Mouse (Mus musculus) forebrain, embryonic 14.5 days (tissue): ENCODE results near the gene Cyp2t4. TPM values are rescaled to one million over a fixed set of nuclear protein-coding genes. Genes with fewer than 3 reads are reported as not detected.
A peak's percentile ranks its signal among the peaks of the same experiment; 100 is the strongest.

Source experiments
- ATAC-seq: fragments of 200-750 bp; cut with Nextera tagmentation; 2 replicates; pipeline ENCODE4 v1.8.0; 2017; ENCODE audit warnings: mild to moderate bottlenecking, moderate library complexity
- DNase-seq: peaks from one replicate; pipeline ENCODE4 v3.0.0-alpha.2; 2015; ENCODE audit warnings: low spot score
- H3K27ac ChIP-seq: fragments of 300-500 bp; sonication (generic); 2 replicates; pipeline ENCODE4 v1.5.1; 2014; ENCODE audit warnings: low read depth, mild to moderate bottlenecking, control low read depth, low read length, moderate library complexity
- H3K27me3 ChIP-seq: fragments of 300-500 bp; sonication (generic); replicated peaks from 2 replicates; pipeline ENCODE4 v1.6.1; 2014; ENCODE audit warnings: low read length, control low read depth, mixed read lengths; ENCODE audit not compliant: control insufficient read depth, insufficient read depth
- H3K36me3 ChIP-seq: fragments of 300-500 bp; sonication (generic); 2 replicates; pipeline ENCODE4 v1.6.1; 2014; ENCODE audit warnings: low read length, control low read depth; ENCODE audit not compliant: control insufficient read depth, insufficient read depth
- H3K4me1 ChIP-seq: fragments of 300-500 bp; sonication (generic); 2 replicates; pipeline ENCODE4 v1.6.1; 2014; ENCODE audit warnings: antibody characterized with exemption, low read length, control low read depth; ENCODE audit not compliant: control insufficient read depth, insufficient read depth
- H3K4me2 ChIP-seq: fragments of 300-500 bp; sonication (generic); 2 replicates; pipeline ENCODE4 v1.6.1; 2014; ENCODE audit warnings: mild to moderate bottlenecking, control low read depth, low read length
- H3K4me3 ChIP-seq: fragments of 300-500 bp; sonication (generic); 2 replicates; pipeline ENCODE4 v1.5.1; 2014; ENCODE audit warnings: low read depth, low read length, control low read depth
- H3K9ac ChIP-seq: fragments of 300-500 bp; sonication (generic); 2 replicates; pipeline ENCODE4 v1.6.1; 2014; ENCODE audit warnings: mild to moderate bottlenecking, low read length, control low read depth, moderate library complexity
- H3K9me3 ChIP-seq: fragments of 300-500 bp; sonication (generic); replicated peaks from 2 replicates; pipeline ENCODE4 v1.6.1; 2016; ENCODE audit warnings: low read length, control low read depth, mixed read lengths; ENCODE audit not compliant: control insufficient read depth
- WGBS: fragments of 180-500 bp; shearing (Covaris S2); extraction: QIAGEN DNeasy Blood & Tissue Kit; methylation state at CpG from one replicate; pipeline ENCODE4 v1.1.7; 2014; 5-methylcytosine and 5-hydroxymethylcytosine counted together
- polyA plus RNA-seq: library from polyadenylated mRNA; unstranded; fragments of >200 nt; fragmentation: Nextera tagmentation; extraction: Ambion mirVana; gene quantifications from 2 replicates; pipeline ENCODE4 v1.2.1, GENCODE M21; 2014

Cyp2t4 gene
- polyA plus RNA-seq, 1 experiment from 2014 or later: not detected

DNA sequence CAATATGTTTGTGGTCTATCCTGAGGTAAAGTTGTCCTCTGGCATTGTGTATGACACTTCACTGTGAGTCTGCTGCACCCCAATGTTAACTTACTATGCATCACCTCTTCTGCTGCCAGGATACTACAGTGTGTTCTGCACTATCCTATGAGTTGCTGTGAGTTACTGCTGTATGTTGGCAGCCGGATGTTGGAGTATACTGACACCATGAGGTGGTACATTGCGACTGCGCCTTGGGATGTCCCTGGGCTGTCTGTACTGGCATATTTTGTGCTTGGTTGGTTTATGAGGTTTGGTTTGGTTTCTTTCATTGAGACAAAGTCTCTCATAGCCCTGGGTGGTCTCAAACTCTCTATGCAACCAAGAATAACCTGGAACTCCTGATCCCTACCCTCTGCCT lies 25.4 kb upstream of the Cyp2t4 start:
- DNase-seq (peak; percentile 13), ATAC-seq (peak; percentile 50; the same call in 1 of the 2 replicates)
- Histone ChIP-seq H3K9me3 (no peaks in the 10 kb centered on the region), H3K9ac (no peak overlapping the region), H3K27me3 (no peaks in the 10 kb centered on the region), H3K27ac (no peak overlapping the region), H3K4me2 (no peak overlapping the region), H3K4me3 (no peak overlapping the region), H3K36me3 (no peaks in the 10 kb centered on the region), H3K4me1 (no peaks in the 10 kb centered on the region)
- WGBS: 48% methylated on average over 3 of the region's 3 CpGs

DNA sequence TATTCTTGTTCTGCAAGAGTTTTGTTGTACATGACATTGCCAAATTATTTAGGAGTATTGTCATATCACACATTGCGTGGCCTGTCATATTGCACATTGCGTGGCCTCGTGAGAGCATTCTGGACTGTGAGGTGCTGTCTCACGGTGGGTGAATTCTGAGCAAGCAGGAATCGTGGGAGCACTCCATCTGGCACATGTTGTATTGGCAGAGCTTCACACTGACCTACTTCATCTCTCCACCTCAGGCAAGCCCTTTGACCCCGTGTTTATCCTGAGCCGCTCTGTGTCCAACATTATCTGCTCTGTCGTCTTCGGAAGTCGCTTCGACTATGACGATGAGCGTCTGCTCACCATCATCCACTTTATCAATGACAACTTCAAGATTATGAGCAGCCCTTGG lies 24.6 kb upstream of the Cyp2t4 start:
- WGBS: 93% methylated on average over 13 of the region's 13 CpGs
- Histone ChIP-seq H3K27ac (no peak overlapping the region), H3K9me3 (no peaks in the 10 kb centered on the region), H3K4me2 (no peak overlapping the region), H3K36me3 (no peaks in the 10 kb centered on the region), H3K9ac (no peak overlapping the region), H3K4me1 (no peaks in the 10 kb centered on the region), H3K27me3 (no peaks in the 10 kb centered on the region), H3K4me3 (no peak overlapping the region)
- ATAC-seq (no peak), DNase-seq (no peak)

DNA sequence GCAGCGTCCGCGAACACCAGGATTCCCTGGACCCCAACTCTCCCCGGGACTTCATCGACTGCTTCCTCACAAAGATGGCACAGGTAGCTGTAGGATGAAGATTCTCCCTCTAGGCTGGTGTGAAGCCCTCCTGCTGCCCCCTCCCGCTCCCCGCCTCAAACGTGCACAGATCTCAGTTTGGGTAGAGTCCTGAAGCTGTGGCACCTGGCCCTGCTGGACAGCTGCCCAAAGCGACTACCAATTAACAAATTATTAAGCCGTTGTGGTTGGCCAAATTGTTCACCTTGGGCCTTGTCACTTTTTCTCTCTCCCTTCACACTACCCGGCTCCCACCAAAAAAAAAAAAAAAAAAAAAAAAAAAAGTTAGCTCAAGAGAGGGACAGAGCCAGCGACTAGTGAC lies 23.7 kb upstream of the Cyp2t4 start:
- ATAC-seq: no peak
- H3K9ac ChIP-seq: no peak overlapping the region
- no peaks in the 10 kb centered on the region for H3K9me3 ChIP-seq
- no peak overlapping the region for H3K27ac ChIP-seq
- no peak overlapping the region for H3K4me2 ChIP-seq
- H3K4me3 ChIP-seq: no peak overlapping the region
- no peaks in the 10 kb centered on the region for H3K4me1 ChIP-seq
- WGBS: 87% methylated on average over 11 of the region's 12 CpGs
- H3K27me3 ChIP-seq: no peaks in the 10 kb centered on the region
- no peaks in the 10 kb centered on the region for H3K36me3 ChIP-seq
- DNase-seq: no peak

DNA sequence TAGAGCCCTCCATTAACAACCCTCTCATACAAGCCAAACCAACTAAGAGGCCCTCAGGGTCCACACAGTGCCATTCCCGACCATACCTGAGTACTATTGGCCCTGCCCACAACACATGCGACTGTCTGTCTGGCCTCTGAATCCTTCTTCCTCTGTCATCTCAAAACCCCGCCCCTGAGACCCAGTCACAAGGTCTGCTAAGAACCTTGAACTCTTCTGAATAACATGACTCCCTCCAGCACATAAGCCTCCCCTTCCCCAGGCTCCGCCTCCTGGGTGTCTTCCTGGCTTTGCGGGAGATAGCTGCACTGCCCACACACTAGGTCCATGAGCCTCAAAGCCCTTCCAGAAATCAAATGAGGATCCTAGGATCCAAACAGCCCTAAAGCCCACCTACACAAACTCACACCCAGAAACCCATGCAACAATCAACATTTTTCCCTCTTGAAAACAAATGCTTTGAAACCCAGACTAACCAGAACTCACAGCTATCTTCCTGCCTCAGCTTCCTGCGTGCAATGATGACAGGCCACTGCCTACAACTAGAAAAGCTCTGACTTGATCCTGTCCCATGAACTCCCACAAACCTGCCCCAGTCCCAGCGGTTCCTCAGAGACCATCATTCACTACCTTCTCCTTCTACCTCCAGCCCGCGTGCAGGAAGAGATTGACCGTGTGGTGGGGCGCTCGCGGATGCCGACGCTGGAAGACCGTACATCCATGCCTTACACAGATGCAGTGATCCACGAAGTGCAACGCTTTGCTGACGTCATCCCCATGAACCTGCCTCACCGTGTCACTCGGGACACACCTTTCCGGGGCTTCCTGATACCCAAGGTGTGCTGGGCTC lies 22.8 kb upstream of the Cyp2t4 start:
- Histone ChIP-seq H3K9ac (no peak overlapping the region), H3K4me1 (no peaks in the 10 kb centered on the region), H3K9me3 (no peaks in the 10 kb centered on the region), H3K27ac (no peak overlapping the region), H3K4me3 (no peak overlapping the region), H3K36me3 (no peaks in the 10 kb centered on the region), H3K4me2 (no peak overlapping the region), H3K27me3 (no peaks in the 10 kb centered on the region)
- DNase-seq (no peak), ATAC-seq (no peak)
- WGBS: 89% methylated on average over 22 of the region's 22 CpGs

DNA sequence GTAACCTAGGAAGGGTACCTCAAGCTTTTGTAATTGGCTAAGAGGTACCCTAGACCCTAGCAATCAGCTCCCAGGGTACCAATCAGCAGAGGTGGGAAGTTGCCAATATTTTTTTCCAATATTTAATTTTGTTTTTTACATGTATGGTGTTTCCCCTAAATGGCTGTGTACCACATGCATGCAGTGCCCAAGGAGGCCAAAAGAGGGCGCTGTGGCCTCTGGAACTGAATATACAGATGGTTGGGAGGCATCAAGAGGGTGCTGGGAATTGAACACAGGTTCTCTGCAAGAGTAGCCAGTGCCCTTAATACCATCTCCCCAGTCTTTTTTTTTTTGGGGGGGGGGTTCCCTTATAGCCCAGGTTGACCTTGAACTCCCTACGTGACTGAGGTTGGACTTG lies 22.1 kb upstream of the Cyp2t4 start:
- H3K9ac ChIP-seq: no peak overlapping the region
- H3K4me1 ChIP-seq: no peaks in the 10 kb centered on the region
- H3K4me3 ChIP-seq: no peak overlapping the region
- ATAC-seq (no peak), DNase-seq (no peak)
- 63% methylated on average over 2 of the region's 2 CpGs for WGBS
- no peaks in the 10 kb centered on the region for H3K27me3 ChIP-seq
- H3K4me2 ChIP-seq: no peak overlapping the region
- H3K9me3 ChIP-seq: no peaks in the 10 kb centered on the region
- no peak overlapping the region for H3K27ac ChIP-seq
- no peaks in the 10 kb centered on the region for H3K36me3 ChIP-seq

DNA sequence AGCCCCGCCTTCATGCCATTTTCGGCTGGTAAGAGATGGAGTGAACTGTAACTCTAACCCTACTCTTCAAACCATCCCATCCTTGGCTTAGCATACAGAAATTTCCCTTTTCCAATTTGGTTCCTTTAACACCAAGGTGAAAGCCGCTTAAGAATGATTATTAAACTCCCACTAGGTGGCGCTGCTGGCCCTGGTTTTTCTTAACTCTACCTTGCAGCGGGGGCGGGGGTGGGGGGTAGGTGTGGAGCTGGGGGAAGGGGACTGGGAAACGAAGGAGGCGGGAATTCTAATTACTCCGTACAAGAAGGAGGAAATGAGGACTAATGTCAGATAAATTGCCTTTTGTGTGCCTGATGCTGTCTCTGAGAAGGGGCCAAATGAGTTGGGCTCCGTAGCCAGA lies 20.9 kb upstream of the Cyp2t4 start:
- H3K4me3 ChIP-seq: no peak overlapping the region
- no peaks in the 10 kb centered on the region for H3K4me1 ChIP-seq
- no peak overlapping the region for H3K27ac ChIP-seq
- H3K9ac ChIP-seq: no peak overlapping the region
- no peak for ATAC-seq
- no peaks in the 10 kb centered on the region for H3K27me3 ChIP-seq
- H3K4me2 ChIP-seq: no peak overlapping the region
- H3K9me3 ChIP-seq: no peaks in the 10 kb centered on the region
- 13% methylated on average over 10 of the region's 10 CpGs for WGBS
- no peaks in the 10 kb centered on the region for H3K36me3 ChIP-seq
- DNase-seq: peak; percentile 68

DNA sequence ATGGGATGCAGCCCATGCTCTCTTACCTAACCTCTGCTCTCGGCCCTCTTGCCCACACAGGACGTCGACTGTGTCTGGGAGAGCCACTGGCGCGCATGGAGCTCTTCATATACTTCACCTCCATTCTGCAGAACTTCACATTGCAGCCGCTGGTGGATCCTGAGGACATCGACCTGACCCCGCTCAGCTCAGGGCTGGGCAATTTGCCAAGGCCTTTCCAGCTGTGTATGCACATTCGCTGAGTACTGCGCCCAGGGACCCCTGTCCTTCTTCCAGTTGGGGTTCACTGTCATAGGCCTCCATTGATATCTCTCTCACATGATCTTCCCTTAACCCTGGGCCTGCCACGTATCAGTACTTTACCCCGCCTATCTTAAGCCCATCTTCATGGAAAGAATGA lies 20.4 kb upstream of the Cyp2t4 start:
- ATAC-seq (no peak), DNase-seq (no peak)
- H3K27me3 ChIP-seq: no peaks in the 10 kb centered on the region
- H3K4me1 ChIP-seq: no peaks in the 10 kb centered on the region
- no peak overlapping the region for H3K4me3 ChIP-seq
- no peak overlapping the region for H3K9ac ChIP-seq
- 74% methylated on average over 12 of the region's 12 CpGs for WGBS
- no peaks in the 10 kb centered on the region for H3K36me3 ChIP-seq
- no peak overlapping the region for H3K4me2 ChIP-seq
- H3K9me3 ChIP-seq: no peaks in the 10 kb centered on the region
- H3K27ac ChIP-seq: no peak overlapping the region

DNA sequence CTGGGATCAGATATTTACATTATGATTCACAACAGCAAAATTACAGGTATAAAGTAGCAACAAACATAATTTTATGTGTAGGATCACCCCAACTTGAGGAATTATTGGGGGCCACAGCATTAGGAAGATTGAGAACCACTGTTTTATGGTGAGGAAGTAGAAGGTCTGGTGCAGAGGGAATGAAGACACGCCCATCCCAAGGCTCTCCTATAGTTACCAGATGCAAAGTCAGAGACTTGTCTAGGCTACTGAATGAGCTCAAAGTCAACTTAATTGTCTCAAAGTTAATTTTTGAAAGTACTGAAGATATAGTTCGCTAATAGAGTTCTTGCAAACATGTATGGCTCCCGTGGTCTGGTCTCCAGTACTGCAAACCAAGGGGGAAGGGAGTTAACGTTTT lies 19.8 kb upstream of the Cyp2t4 start:
- Histone ChIP-seq H3K9ac (no peak overlapping the region), H3K4me3 (no peak overlapping the region), H3K4me1 (no peaks in the 10 kb centered on the region), H3K9me3 (no peaks in the 10 kb centered on the region), H3K27me3 (no peaks in the 10 kb centered on the region), H3K4me2 (no peak overlapping the region), H3K27ac (no peak overlapping the region), H3K36me3 (no peaks in the 10 kb centered on the region)
- WGBS: 83% methylated on average over 4 of the region's 4 CpGs
- no peak for ATAC-seq
- no peak for DNase-seq

DNA sequence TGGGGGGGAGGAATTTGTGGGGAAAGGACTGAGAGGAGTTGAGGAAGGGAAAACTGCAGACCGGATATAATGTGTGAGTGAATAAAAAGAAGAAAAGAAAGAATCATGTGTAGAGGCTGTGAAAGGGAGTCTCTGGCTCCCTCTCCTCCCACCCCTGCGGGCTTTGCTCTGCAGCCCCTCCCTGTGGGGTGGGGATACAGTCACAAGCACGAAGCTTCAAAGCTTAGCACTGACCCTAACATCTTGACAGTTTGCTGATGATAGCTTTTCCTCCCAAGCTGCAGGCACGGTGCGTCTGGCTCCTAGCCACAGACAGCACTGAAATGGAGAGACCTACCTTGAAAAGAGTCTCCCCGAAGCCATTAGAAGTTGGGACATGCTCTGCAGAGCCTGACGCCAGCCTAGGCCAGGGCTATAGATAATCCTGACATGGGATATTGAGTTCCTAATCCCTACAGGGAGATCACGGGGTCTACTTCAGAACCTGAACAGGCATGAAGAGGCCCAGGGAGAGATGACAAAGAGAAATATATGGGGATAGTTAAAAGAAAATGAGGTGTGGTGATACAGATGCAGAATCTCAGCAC lies 17.0 kb upstream of the Cyp2t4 start:
- WGBS: 73% methylated on average over 8 of the region's 8 CpGs
- no peaks in the 10 kb centered on the region for H3K9me3 ChIP-seq
- no peak overlapping the region for H3K9ac ChIP-seq
- H3K36me3 ChIP-seq: no peaks in the 10 kb centered on the region
- H3K4me1 ChIP-seq: no peaks in the 10 kb centered on the region
- no peak overlapping the region for H3K4me3 ChIP-seq
- no peak for ATAC-seq
- no peak overlapping the region for H3K4me2 ChIP-seq
- H3K27ac ChIP-seq: no peak overlapping the region
- no peaks in the 10 kb centered on the region for H3K27me3 ChIP-seq
- DNase-seq: no peak
